8 mouse cellular contexts compared by ENCODE assay signal in genomic region chr9:63918245-63918644, GRCm38 (mm10).
DNase-seq lines count a peak whose midpoint lies in the region; ATAC-seq and TF ChIP-seq lines count a peak whose summit lies in the region.

No protein-coding gene starts in this region.

- no peak for TF ChIP-seq POLR2A in heart, adult 2 months (IDR thresholded peaks at IDR 0.05; ENCODE audit: insufficient read depth, low read depth, low read length)
- no peak for TF ChIP-seq POLR2A in limb, embryonic 14.5 days (IDR thresholded peaks at IDR 0.05; ENCODE audit: borderline replicate concordance, extremely low read depth, insufficient read depth, insufficient read length)

- peak; percentile 77; the same call in 1 of the 2 replicates for TF ChIP-seq EP300 in heart, adult 2 months (IDR thresholded peaks at IDR 0.05; ENCODE audit: insufficient read depth, low read depth, low read length)

- H3K4me3 ChIP-seq in neural tube, embryonic 15.5 days (replicated peaks): no peak overlapping the region
- H3K4me3 ChIP-seq in heart, adult 2 months: no peak overlapping the region
- H3K4me3 ChIP-seq in kidney, embryonic 14.5 days (ENCODE audit: low read length): no peak overlapping the region
- no peak overlapping the region for H3K4me3 ChIP-seq in limb, embryonic 14.5 days (replicated peaks; ENCODE audit: low read length)

- ATAC-seq in neural tube, embryonic 15.5 days (ENCODE audit: low FRiP score): no peak
- ATAC-seq in kidney, embryonic 14.5 days (ENCODE audit: low FRiP score, low TSS enrichment): peak; percentile 61
- ATAC-seq in limb, embryonic 14.5 days (ENCODE audit: low FRiP score, low read depth): peak; percentile 71

- peak; percentile 78 for DNase-seq in neural tube, embryonic 10.5 days (ENCODE audit: extremely low spot score, low spot score)
- peak; percentile 59 for DNase-seq in embryo, embryonic 11.5 days (ENCODE audit: low read depth, low spot score)
- peak; percentile 77 to 79 for DNase-seq in heart, adult 2 months
- DNase-seq in limb, embryonic 14.5 days (ENCODE audit: low spot score): peak; percentile 88
- peak; percentile 32 to 46 for DNase-seq in natural killer cell, adult 2 months (ENCODE audit: low spot score in 2 of 2)
- DNase-seq in testis, postnatal 10 days (ENCODE audit: low spot score): peak; percentile 89

- H3K27me3 ChIP-seq in neural tube, embryonic 15.5 days (replicated peaks): no peaks in the 10 kb centered on the region
- H3K27me3 ChIP-seq in heart, adult 2 months (ENCODE audit: control insufficient read depth, insufficient read depth, low read length): no peaks in the 10 kb centered on the region
- H3K27me3 ChIP-seq in kidney, embryonic 14.5 days (ENCODE audit: control insufficient read depth, insufficient read depth, low read length): no peaks in the 10 kb centered on the region
- H3K27me3 ChIP-seq in limb, embryonic 14.5 days (ENCODE audit: control insufficient read depth, insufficient read depth, low read length): no peaks in the 10 kb centered on the region

- intact Hi-C loops in heart, adult 2 months (cut with DNase I): loop anchor here (1.0 to 5.0 kb wide), 2 partner anchors 109 to 169 kb away; no protein-coding TSS in a partner anchor

- WGBS in neural tube, embryonic 15.5 days: 67% methylated on average over 4 of the region's 4 CpGs
- WGBS in heart, adult 2 months: 66% methylated on average over 4 of the region's 4 CpGs
- 67% methylated on average over 4 of the region's 4 CpGs for WGBS in kidney, embryonic 14.5 days
- WGBS in limb, embryonic 14.5 days: 60% methylated on average over 4 of the region's 4 CpGs

- H3K4me2 ChIP-seq in neural tube, embryonic 15.5 days: no peak overlapping the region
- no peak overlapping the region for H3K4me2 ChIP-seq in kidney, embryonic 14.5 days (replicated peaks; ENCODE audit: low read depth, low read length)
- H3K4me2 ChIP-seq in limb, embryonic 14.5 days (replicated peaks; ENCODE audit: low read depth, low read length, severe bottlenecking): no peak overlapping the region

- no peaks in the 10 kb centered on the region for H3K9me3 ChIP-seq in neural tube, embryonic 15.5 days (replicated peaks)
- no peaks in the 10 kb centered on the region for H3K9me3 ChIP-seq in kidney, embryonic 14.5 days (ENCODE audit: control insufficient read depth, low read length)
- no peaks in the 10 kb centered on the region for H3K9me3 ChIP-seq in limb, embryonic 14.5 days (ENCODE audit: control insufficient read depth, low read length)

- no peak overlapping the region for H3K9ac ChIP-seq in neural tube, embryonic 15.5 days (replicated peaks)
- H3K9ac ChIP-seq in heart, adult 2 months (ENCODE audit: low read depth, low read length): no peak overlapping the region
- H3K9ac ChIP-seq in kidney, embryonic 14.5 days (ENCODE audit: low read depth, low read length): no peak overlapping the region
- H3K9ac ChIP-seq in limb, embryonic 14.5 days (ENCODE audit: low read depth, low read length, severe bottlenecking): no peak overlapping the region

- no peak overlapping the region for H3K27ac ChIP-seq in neural tube, embryonic 15.5 days (replicated peaks)
- no peak overlapping the region; the same call in 1 of the 2 replicates for H3K27ac ChIP-seq in heart, adult 2 months
- H3K27ac ChIP-seq in kidney, embryonic 14.5 days (ENCODE audit: low read depth, low read length): no peak overlapping the region
- H3K27ac ChIP-seq in limb, embryonic 14.5 days (replicated peaks; ENCODE audit: low read depth, low read length): no peak overlapping the region

- H3K36me3 ChIP-seq in neural tube, embryonic 15.5 days: no peaks in the 10 kb centered on the region
- no peaks in the 10 kb centered on the region for H3K36me3 ChIP-seq in heart, adult 2 months (ENCODE audit: control insufficient read depth, insufficient read depth, low read length)
- H3K36me3 ChIP-seq in kidney, embryonic 14.5 days (ENCODE audit: control insufficient read depth, insufficient read depth, low read length): no peaks in the 10 kb centered on the region
- no peaks in the 10 kb centered on the region for H3K36me3 ChIP-seq in limb, embryonic 14.5 days (ENCODE audit: control insufficient read depth, insufficient read depth, low read length)

- peak; percentile 94; the same call in 1 of the 2 replicates for TF ChIP-seq CTCF in heart, adult 2 months (IDR thresholded peaks at IDR 0.05)

- peaks cover 4% of the 10 kb centered on the region; the same call in 1 of the 2 replicates for H3K4me1 ChIP-seq in neural tube, embryonic 15.5 days
- peaks cover 2% of the 10 kb centered on the region; the same call in 1 of the 2 replicates for H3K4me1 ChIP-seq in heart, adult 2 months (ENCODE audit: control insufficient read depth, insufficient read depth, low read length)
- peaks cover 18% of the 10 kb centered on the region for H3K4me1 ChIP-seq in kidney, embryonic 14.5 days (ENCODE audit: control insufficient read depth, insufficient read depth, low read length)
- no peaks in the 10 kb centered on the region for H3K4me1 ChIP-seq in limb, embryonic 14.5 days (ENCODE audit: control insufficient read depth, insufficient read depth, low read length)

- no peaks in the 10 kb centered on the region for H3K79me2 ChIP-seq in heart, adult 2 months (replicated peaks; ENCODE audit: control insufficient read depth, insufficient read depth, low read length)

Comparison
In these comparisons a context has a peak if more than half of its experiments do, and no peak if none do; other contexts are left out.
1. DNase-seq: peak in every context shown above with its lines; median percentile 89 in testis, postnatal 10 days; 88 in limb, embryonic 14.5 days; 78 in neural tube, embryonic 10.5 days; 78 in heart, adult 2 months; 59 in embryo, embryonic 11.5 days; 39 in natural killer cell, adult 2 months.